Mouse (Mus musculus) gastrocnemius, postnatal 14 days (tissue): ENCODE data around the gene Nr2c2ap. TPM values are rescaled to one million over a fixed set of nuclear protein-coding genes. Genes with fewer than 3 reads are reported as not detected.

Source experiments
- DNase-seq: peaks from one replicate; pipeline ENCODE4 v3.0.0; 2021; ENCODE audit warnings: mixed read lengths
- intact Hi-C: fragments of 180-260 bp; cut with DNase I; formaldehyde crosslinking; loops from one replicate; pipeline ENCODE4 v1.15.1; 2025; ENCODE audit warnings: low total_unique reads
- long read RNA-seq, 2 experiments: library from polyadenylated mRNA; stranded (forward); transcript quantifications; one replicate each; pipeline ENCODE4 v2.0.0; 2021
- total RNA-seq, 2 experiments: library from RNA; stranded (reverse); gene quantifications; 2 replicates each; pipeline ENCODE4 v1.2.3; 2021

Gene Nr2c2ap
- total RNA-seq: 1 to 10 TPM; 2.2 to 4.4 TPM
- long read RNA-seq, experiment 1, partial matches to known transcripts: 1 of 11 reads
- long read RNA-seq, experiment 1, other reads (novel, unspliced or antisense): 6 of 11 reads
- long read RNA-seq, experiment 2, partial matches to known transcripts: 0 of 5 reads
- long read RNA-seq, experiment 2, other reads (novel, unspliced or antisense): 4 of 5 reads

- peak; percentile 86 for DNase-seq
- intact Hi-C loops: no loop called here
Measured at GRCm38 (mm10) chr8:70131166-70131883, at the start of gene Nr2c2ap. Gene Nr2c2ap, plus strand, starts transcription at chr8:70131333.

DNA sequence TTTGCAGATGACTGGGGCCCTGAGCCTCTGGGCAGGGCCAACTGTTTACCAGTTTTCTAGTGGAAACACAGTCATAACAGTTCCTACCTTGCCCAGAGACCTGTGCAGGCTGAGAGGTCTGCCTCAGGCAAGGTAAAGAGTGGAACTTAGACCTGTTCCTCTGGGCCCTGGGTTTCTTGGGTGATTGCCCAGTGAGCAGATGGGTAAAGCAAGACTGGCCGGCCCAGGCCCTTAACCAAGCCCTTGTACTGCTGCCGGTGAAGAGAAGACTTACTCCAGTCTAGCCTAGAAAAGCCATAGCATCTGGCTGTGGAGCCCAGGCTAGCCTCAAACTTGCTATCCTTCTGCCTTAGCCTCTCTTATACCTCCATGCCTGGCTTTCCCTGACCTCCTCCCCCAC, 49.2 kb upstream of the Nr2c2ap start:
- intact Hi-C loops: no loop called here
- DNase-seq: no peak

GRCm38 (mm10) chr8:70083285-70083684, 47.8 kb upstream of the Nr2c2ap start, which contains the start of gene Hapln4:
Gene Hapln4, plus strand, starts transcription at chr8:70083457.
- intact Hi-C loops: no loop called here

GRCm38 (mm10) chr8:70084191-70085065, 46.7 kb upstream of the Nr2c2ap start:
- intact Hi-C loops: loop anchor here (5.0 kb wide), 1 partner anchor 83 kb away; no protein-coding TSS in a partner anchor

More at GRCm38 (mm10) chr8:70083285-70083684, 47.8 kb upstream of the Nr2c2ap start, which contains the start of gene Hapln4:
- no peak for DNase-seq

DNA sequence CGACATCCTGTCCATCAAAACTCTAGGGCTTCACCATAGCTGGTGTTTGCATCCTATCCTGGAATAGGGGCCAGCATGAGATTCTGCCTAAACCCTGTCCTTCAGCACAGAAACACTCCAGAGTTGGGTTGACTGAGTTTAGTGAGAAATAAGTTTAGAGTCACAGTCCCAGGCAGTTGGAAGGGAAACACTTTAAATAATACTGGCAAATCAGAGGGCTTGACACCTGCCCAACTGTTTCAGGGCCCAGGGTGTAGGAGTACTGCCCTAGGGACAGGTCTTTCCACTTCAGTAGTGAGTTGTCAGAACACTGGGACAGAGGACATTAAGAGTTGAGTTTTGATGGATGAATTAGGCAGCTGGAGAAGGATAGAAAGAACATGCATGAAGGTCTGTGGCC, 45.0 kb upstream of the Nr2c2ap start:
- no peak for DNase-seq
- intact Hi-C loops: loop anchor here (5.0 kb wide), 1 partner anchor 81 kb away; no protein-coding TSS in a partner anchor

More at GRCm38 (mm10) chr8:70084191-70085065, 46.7 kb upstream of the Nr2c2ap start:
- DNase-seq: no peak

DNA sequence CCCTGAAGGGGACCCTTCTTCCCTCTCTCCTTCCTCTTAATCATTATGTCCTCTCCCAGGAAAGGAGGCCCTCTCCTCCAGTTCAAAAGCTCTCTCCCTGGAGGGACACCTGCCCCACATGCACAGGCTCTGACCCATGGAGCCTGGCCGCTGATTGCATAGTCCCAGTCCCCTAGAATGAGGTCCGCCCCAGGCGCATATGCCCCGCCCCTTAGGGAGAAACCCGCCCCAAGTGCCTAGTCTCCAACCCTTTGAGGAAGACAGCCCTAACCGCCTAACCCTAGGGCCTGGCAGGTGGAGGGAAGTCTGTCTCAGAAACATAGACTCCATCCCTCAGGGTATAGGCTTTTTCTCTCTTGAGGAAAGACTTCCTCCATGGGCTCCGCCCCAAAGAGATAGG, 43.9 kb upstream of the Nr2c2ap start:
- no peak for DNase-seq
- intact Hi-C loops: loop anchor here (5.0 kb wide), 1 partner anchor 80 kb away; no protein-coding TSS in a partner anchor

GRCm38 (mm10) chr8:70087836-70088650, 43.1 kb upstream of the Nr2c2ap start:
- DNase-seq: peak; percentile 38
- intact Hi-C loops: loop anchor here (5.0 kb wide), 1 partner anchor 79 kb away; no protein-coding TSS in a partner anchor

DNA sequence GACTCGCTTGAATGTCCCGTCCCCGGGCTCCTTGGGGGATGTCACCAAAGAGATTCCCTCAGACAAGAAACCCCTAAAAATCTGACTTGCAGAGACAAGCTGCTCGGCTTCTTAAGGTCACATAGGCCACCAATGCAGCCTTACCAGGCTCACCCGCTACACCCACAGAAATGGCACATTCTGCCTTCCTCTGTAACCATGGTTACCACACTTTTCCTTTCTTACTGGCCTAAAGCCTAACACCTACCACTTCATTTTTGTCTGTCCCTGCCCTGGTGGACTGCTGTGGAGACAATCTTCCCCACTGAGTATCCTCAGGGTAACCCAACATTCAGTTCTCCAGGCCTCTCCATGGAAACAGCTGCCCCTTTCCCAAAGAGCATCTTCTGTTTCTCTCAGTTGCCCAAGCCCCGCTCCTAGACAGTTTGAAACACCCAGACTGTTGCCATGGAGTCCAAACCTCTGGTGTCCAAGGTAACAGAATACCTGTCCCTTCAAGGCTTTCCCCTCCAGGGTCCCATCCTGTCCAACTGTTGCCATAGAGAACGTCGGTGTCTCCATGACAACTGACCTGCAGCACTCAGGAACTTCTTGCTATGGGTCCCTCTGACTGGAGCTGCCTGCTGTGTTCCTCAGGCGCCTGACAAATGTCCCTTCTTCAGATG, 41.7 kb upstream of the Nr2c2ap start:
- DNase-seq: no peak
- intact Hi-C loops: loop anchor here (5.0 kb wide), 1 partner anchor 78 kb away; no protein-coding TSS in a partner anchor

GRCm38 (mm10) chr8:70092786-70093185, 38.3 kb upstream of the Nr2c2ap start:
- DNase-seq: no peak
- intact Hi-C loops: no loop called here

DNA sequence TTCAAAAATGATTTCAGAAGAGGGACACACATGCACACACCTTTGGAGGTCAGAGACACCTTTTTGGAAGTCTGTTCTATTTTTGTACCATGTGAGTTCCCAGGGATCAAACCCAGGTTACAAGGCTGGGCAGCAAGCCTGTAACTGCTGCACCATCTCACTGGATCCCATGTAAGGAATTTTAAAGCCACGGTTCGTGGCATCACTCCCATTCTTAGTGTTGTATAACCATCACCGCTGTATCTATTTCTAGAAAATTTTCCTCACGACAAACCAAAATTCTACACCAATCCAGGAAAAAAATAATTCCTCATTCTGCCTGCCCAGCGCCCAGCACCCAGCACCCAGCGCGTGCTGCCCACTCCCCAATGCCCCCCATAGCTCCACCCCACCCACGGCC, 31.9 kb upstream of the Nr2c2ap start:
- intact Hi-C loops: loop anchor here (5.0 kb wide), 1 partner anchor 63 kb away; no protein-coding TSS in a partner anchor
- no peak for DNase-seq

DNA sequence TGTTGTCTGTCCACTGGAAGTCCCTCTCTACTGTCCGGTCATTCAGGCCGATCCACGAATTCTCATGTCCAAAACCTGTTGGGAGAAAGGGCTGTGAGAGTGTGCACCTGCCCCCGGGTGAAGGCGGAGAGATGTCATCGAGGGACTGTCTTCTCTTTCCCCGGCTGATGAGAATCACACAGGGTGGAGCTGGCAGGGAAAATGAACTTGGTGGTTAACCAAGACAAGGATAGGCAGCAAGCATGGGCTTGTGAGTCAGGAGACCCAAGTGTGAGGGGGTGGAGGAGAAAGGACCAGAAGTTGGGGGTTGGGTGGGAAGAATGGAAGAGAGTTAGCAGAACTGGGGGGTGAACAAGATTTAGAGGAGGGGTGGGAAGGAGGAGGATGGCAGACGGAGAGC, 30.9 kb upstream of the Nr2c2ap start:
- intact Hi-C loops: no loop called here
- no peak for DNase-seq

DNA sequence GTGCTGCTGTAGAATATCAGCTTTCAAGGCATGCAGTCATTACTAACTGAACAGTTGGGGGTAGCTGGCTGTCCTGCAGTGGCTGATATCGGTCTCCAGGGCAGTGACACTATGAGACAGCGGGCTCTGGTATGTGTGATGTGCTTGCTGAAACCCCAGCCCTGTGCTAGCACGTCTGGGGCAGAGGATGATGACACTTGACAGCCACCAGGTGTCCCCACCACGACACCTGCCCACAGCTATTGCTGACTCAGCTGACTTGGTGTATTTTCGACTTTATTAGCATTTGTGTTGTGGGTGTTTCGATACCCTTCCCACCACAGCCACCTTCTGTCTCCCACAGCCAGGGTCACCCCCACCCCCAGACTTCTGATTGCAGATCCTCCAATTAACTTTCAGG, 26.6 kb upstream of the Nr2c2ap start:
- peak; percentile 24 for DNase-seq

DNA sequence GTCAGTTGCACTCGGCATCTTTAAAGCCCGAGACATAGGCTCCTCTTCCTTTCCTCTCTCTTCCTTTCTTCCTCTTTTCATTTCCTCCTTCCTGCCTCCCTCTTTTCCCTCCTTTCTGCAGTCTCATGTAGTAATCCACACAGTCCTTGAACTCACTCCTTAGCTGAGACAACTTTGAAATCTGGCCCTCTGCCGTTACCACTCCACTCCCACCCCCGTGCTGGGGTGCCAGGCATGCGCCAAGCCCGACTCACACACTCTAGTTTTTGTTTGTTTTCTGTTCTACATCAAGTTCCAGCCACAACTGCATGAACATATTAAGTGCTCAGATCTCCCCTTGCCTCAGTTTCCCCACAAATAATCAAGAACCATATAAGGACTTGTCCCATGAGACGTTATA, 26.2 kb upstream of the Nr2c2ap start:
- intact Hi-C loops: loop anchor here (5.0 kb wide), 1 partner anchor 62 kb away; no protein-coding TSS in a partner anchor
- DNase-seq: no peak

More for the DNA sequence above, 26.6 kb upstream of the Nr2c2ap start:
- intact Hi-C loops: no loop called here

DNA sequence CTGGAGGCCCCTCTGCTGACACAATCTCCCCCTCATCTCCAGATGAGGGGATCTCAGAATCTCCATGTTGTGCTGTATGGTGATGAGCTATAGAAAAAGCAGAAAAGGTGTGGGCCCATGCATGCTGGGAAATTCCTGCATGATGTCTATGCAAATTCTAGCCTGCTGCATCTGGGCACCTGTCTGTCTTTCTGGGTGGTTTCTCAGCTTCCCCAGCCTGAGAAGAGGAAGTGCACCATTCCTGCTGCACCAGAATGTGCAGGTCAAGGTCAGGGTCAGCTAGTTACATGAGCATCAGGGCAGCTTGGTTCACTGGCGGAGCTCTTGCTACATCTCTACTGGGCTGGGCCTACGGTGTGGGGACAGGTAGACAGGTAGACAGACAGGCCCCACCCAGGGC, 20.7 kb upstream of the Nr2c2ap start:
- DNase-seq: no peak
- intact Hi-C loops: loop anchor here (5.0 kb wide), 1 partner anchor 37 kb away; no protein-coding TSS in a partner anchor

GRCm38 (mm10) chr8:70111192-70111795, 19.8 kb upstream of the Nr2c2ap start:
- intact Hi-C loops: loop anchor here (5.0 kb wide), 1 partner anchor 36 kb away; no protein-coding TSS in a partner anchor
- DNase-seq: no peak

- no peak for DNase-seq
- intact Hi-C loops: loop anchor here (5.0 kb wide), 1 partner anchor 35 kb away; no protein-coding TSS in a partner anchor
Measured at GRCm38 (mm10) chr8:70112401-70113016, 18.6 kb upstream of the Nr2c2ap start.

GRCm38 (mm10) chr8:70114488-70114887, 16.6 kb upstream of the Nr2c2ap start:
- DNase-seq: no peak
- intact Hi-C loops: loop anchor here (5.0 kb wide), 1 partner anchor 33 kb away; no protein-coding TSS in a partner anchor
